Mouse (Mus musculus) cortical plate, adult 2 months (tissue): Measurements from ENCODE around the gene Sgms2. TPM values are rescaled to one million over a fixed set of nuclear protein-coding genes. Genes with fewer than 3 reads are reported as not detected.

Experiments used
- H3K27ac ChIP-seq: fragments of 200-500 bp; 2 replicates; pipeline ENCODE4 v1.5.1; 2012; ENCODE audit warnings: low read length, control low read depth, inconsistent platforms; ENCODE audit not compliant: insufficient read depth
- H3K4me1 ChIP-seq: fragments of 200-500 bp; 2 replicates; pipeline ENCODE4 v1.6.1; 2011; ENCODE audit warnings: low read length; ENCODE audit not compliant: control insufficient read depth, insufficient read depth
- H3K4me3 ChIP-seq: fragments of 200-500 bp; 2 replicates; pipeline ENCODE4 v1.5.1; 2011; ENCODE audit warnings: mild to moderate bottlenecking, low read length, control low read depth; ENCODE audit not compliant: insufficient read depth
- CTCF ChIP-seq: fragments of 200-500 bp; IDR thresholded peaks from 2 replicates; pipeline ENCODE4 v1.5.1; 2011; ENCODE audit warnings: mild to moderate bottlenecking, control low read depth, low read length; ENCODE audit not compliant: insufficient read depth; ENCODE audit errors: extremely low read depth
- POLR2A ChIP-seq: fragments of 200-500 bp; IDR thresholded peaks from 2 replicates; pipeline ENCODE4 v1.6.1; 2011; ENCODE audit warnings: mild to moderate bottlenecking, low read length, control low read depth; ENCODE audit not compliant: insufficient read depth; ENCODE audit errors: extremely low read depth
- polyA plus RNA-seq: library from polyadenylated mRNA; depleted of rRNA; stranded (reverse); fragments of >200 nt; gene quantifications from 2 replicates; pipeline ENCODE4 v1.2.3, GENCODE M21; 2012

Gene Sgms2
- polyA plus RNA-seq, 1 experiment = 1.3 TPM

GRCm38 (mm10) chr3:131364632-131365446 is 126.4 kb downstream of the Sgms2 start:
- Histone ChIP-seq H3K27ac (no peak overlapping the region), H3K4me1 (no peaks in the 10 kb centered on the region), H3K4me3 (no peak overlapping the region)
- TF ChIP-seq POLR2A (no peak), CTCF (no peak)

- no peaks in the 10 kb centered on the region for H3K4me1 ChIP-seq
- H3K4me3 ChIP-seq = no peak overlapping the region
- no peak overlapping the region for H3K27ac ChIP-seq
- TF ChIP-seq POLR2A = no peak
Measured at GRCm38 (mm10) chr3:131364194-131364593, 127.0 kb downstream of the Sgms2 start.

GRCm38 (mm10) chr3:131363602-131364001 is 127.6 kb downstream of the Sgms2 start:
- TF ChIP-seq POLR2A (no peak), CTCF (no peak)
- H3K4me3 ChIP-seq = no peak overlapping the region
- H3K27ac ChIP-seq = no peak overlapping the region
- H3K4me1 ChIP-seq = no peaks in the 10 kb centered on the region

- Histone ChIP-seq H3K4me1 (no peaks in the 10 kb centered on the region), H3K27ac (no peak overlapping the region), H3K4me3 (no peak overlapping the region)
- TF ChIP-seq POLR2A (no peak), CTCF (no peak)
Measured at GRCm38 (mm10) chr3:131361960-131362359, 129.3 kb downstream of the Sgms2 start.

- TF ChIP-seq POLR2A = no peak
- TF ChIP-seq CTCF = no peak
- no peaks in the 10 kb centered on the region for H3K4me1 ChIP-seq
- no peak overlapping the region for H3K4me3 ChIP-seq
Measured at GRCm38 (mm10) chr3:131359011-131359410, 132.2 kb downstream of the Sgms2 start.

GRCm38 (mm10) chr3:131358205-131358604 is 133.0 kb downstream of the Sgms2 start:
- TF ChIP-seq POLR2A = no peak
- TF ChIP-seq CTCF = no peak
- Histone ChIP-seq H3K4me1 (no peaks in the 10 kb centered on the region), H3K27ac (no peak overlapping the region), H3K4me3 (no peak overlapping the region)

More at GRCm38 (mm10) chr3:131359011-131359410, 132.2 kb downstream of the Sgms2 start:
- no peak overlapping the region for H3K27ac ChIP-seq

- TF ChIP-seq CTCF = no peak
- no peak for TF ChIP-seq POLR2A
- Histone ChIP-seq H3K4me3 (no peak overlapping the region), H3K27ac (no peak overlapping the region), H3K4me1 (no peaks in the 10 kb centered on the region)
Measured at GRCm38 (mm10) chr3:131357643-131358042, 133.6 kb downstream of the Sgms2 start.

- Histone ChIP-seq H3K4me1 (no peaks in the 10 kb centered on the region), H3K27ac (no peak overlapping the region), H3K4me3 (no peak overlapping the region)
- TF ChIP-seq CTCF (no peak), POLR2A (no peak)
Measured at GRCm38 (mm10) chr3:131356026-131356425, 135.2 kb downstream of the Sgms2 start.

- TF ChIP-seq CTCF = no peak
- TF ChIP-seq POLR2A = no peak
- Histone ChIP-seq H3K4me3 (no peak overlapping the region), H3K4me1 (no peaks in the 10 kb centered on the region), H3K27ac (no peak overlapping the region)
Measured at GRCm38 (mm10) chr3:131350539-131350938, 140.7 kb downstream of the Sgms2 start.

GRCm38 (mm10) chr3:131349013-131349412 is 142.2 kb downstream of the Sgms2 start:
- H3K4me3 ChIP-seq = no peak overlapping the region
- H3K4me1 ChIP-seq = no peaks in the 10 kb centered on the region
- no peak overlapping the region for H3K27ac ChIP-seq
- TF ChIP-seq POLR2A (no peak), CTCF (no peak)
